11 mouse cellular contexts compared by ENCODE assay signal in genomic region chr4:89421694-89422354, GRCm38 (mm10).
DNase-seq lines count a peak whose midpoint lies in the region; ATAC-seq and TF ChIP-seq lines count a peak whose summit lies in the region.
"Had no signal": no experiment of that assay in that cellular context is flagged by ENCODE, and none has a peak within 500 bp of the region (broad histone marks: within the 10 kb centered on the region; RNA-seq: fewer than 3 reads in every experiment).

No protein-coding gene starts in this region.

- H3K27ac ChIP-seq in embryonic fibroblast, embryonic 13.5 days (ENCODE audit: insufficient read depth, low read length): peak overlapping the region; percentile 51
- peak overlapping the region; percentile 41; the same call in 1 of the 2 replicates for H3K27ac ChIP-seq in intestine, embryonic 15.5 days
- H3K27ac ChIP-seq in testis, adult 2 months (ENCODE audit: control insufficient read depth, insufficient read depth, low read depth, low read length): 0 out of 2 replicates have a peak overlapping the region, but pooled peaks have one; percentile 6
- H3K27ac ChIP-seq: limb, embryonic 12.5 days had no signal

- intact Hi-C loops in left cerebral cortex, postnatal 4 days (cut with DNase I): no loop called here

- no peaks in the 10 kb centered on the region for H3K27me3 ChIP-seq in intestine, embryonic 15.5 days (replicated peaks)
- no peaks in the 10 kb centered on the region for H3K27me3 ChIP-seq in testis, adult 2 months (ENCODE audit: control insufficient read depth, insufficient read depth, low read length)
- H3K27me3 ChIP-seq: limb, embryonic 12.5 days had no signal

- H3K4me1 ChIP-seq in embryonic fibroblast, embryonic 13.5 days (ENCODE audit: control insufficient read depth, insufficient read depth, low read length): peaks cover 8% of the 10 kb centered on the region
- peaks cover 4% of the 10 kb centered on the region; the same call in 1 of the 2 replicates for H3K4me1 ChIP-seq in intestine, embryonic 15.5 days (replicated peaks)
- no peaks in the 10 kb centered on the region for H3K4me1 ChIP-seq in testis, adult 2 months (ENCODE audit: control insufficient read depth, insufficient read depth, low read length)
- H3K4me1 ChIP-seq: limb, embryonic 12.5 days had no signal

- DNase-seq in left cerebral cortex, postnatal 4 days: peak; percentile 46
- DNase-seq in left cerebral cortex, adult 9 months (ENCODE audit: low spot score in 2 of 2): no peak
- DNase-seq in thymus, postnatal 0 days (ENCODE audit: low spot score): no peak
- DNase-seq in frontal cortex, postnatal 36 days (ENCODE audit: low spot score in 2 of 2): no peak

- H3K4me3 ChIP-seq in embryonic fibroblast, embryonic 13.5 days (ENCODE audit: insufficient read depth, low read length): no peak overlapping the region
- no peak overlapping the region for H3K4me3 ChIP-seq in intestine, embryonic 15.5 days (replicated peaks)
- H3K4me3 ChIP-seq in testis, adult 2 months (ENCODE audit: control insufficient read depth, low read depth, low read length): no peak overlapping the region
- H3K4me3 ChIP-seq: limb, embryonic 12.5 days; myocyte had no signal

- no peaks in the 10 kb centered on the region for H3K9me3 ChIP-seq in intestine, embryonic 15.5 days
- H3K9me3 ChIP-seq: limb, embryonic 12.5 days had no signal

- WGBS in intestine, embryonic 15.5 days: 49% methylated on average over 6 of the region's 6 CpGs

- 0 out of 2 replicates have a peak overlapping the region, but pooled peaks have one; percentile 4 for H3K4me2 ChIP-seq in intestine, embryonic 15.5 days (replicated peaks)
- H3K4me2 ChIP-seq: limb, embryonic 12.5 days had no signal

- TF ChIP-seq POLR2A in embryonic fibroblast, embryonic 13.5 days (IDR thresholded peaks at IDR 0.05; ENCODE audit: low read depth, low read length): no peak
- TF ChIP-seq POLR2A in testis, adult 2 months (IDR thresholded peaks at IDR 0.05; ENCODE audit: control insufficient read depth, low read depth, low read length): no peak

- no peak for TF ChIP-seq CTCF in embryonic fibroblast, embryonic 13.5 days (IDR thresholded peaks at IDR 0.05; ENCODE audit: borderline replicate concordance, insufficient read depth, low read length)
- no peak for TF ChIP-seq CTCF in testis, adult 2 months (IDR thresholded peaks at IDR 0.05; ENCODE audit: control insufficient read depth, insufficient read depth, insufficient replicate concordance, low read depth, low read length)

- H3K36me3 ChIP-seq in intestine, embryonic 15.5 days: no peaks in the 10 kb centered on the region
- no peaks in the 10 kb centered on the region for H3K36me3 ChIP-seq in testis, adult 2 months (ENCODE audit: control insufficient read depth, insufficient read depth, low read length)
- H3K36me3 ChIP-seq: G1E; limb, embryonic 12.5 days had no signal

- ATAC-seq in intestine, embryonic 15.5 days: peak; percentile 93
- ATAC-seq: forebrain, embryonic 14.5 days had no signal

- H3K9ac ChIP-seq in intestine, embryonic 15.5 days: no peak overlapping the region
- H3K9ac ChIP-seq: limb, embryonic 12.5 days had no signal
